Mouse (Mus musculus) layer of hippocampus, postnatal 10 days (tissue): ENCODE data around the gene Fzr1. TPM values are rescaled to one million over a fixed set of nuclear protein-coding genes. Genes with fewer than 3 reads are reported as not detected.
A peak's percentile ranks its signal among the peaks of the same experiment; 100 is the strongest.

Experiments used
- DNase-seq, 2 experiments: peaks; one replicate each; pipeline ENCODE4 v3.0.0; 2021; ENCODE audit warnings: low spot score in 2 of 2
- total RNA-seq, 2 experiments: library from RNA; stranded (reverse); gene quantifications; 2 replicates each; pipeline ENCODE4 v1.2.3; 2021

Gene Fzr1
- total RNA-seq, 2 experiments from 2014 or later = 81.2 to 85.2 TPM

DNA sequence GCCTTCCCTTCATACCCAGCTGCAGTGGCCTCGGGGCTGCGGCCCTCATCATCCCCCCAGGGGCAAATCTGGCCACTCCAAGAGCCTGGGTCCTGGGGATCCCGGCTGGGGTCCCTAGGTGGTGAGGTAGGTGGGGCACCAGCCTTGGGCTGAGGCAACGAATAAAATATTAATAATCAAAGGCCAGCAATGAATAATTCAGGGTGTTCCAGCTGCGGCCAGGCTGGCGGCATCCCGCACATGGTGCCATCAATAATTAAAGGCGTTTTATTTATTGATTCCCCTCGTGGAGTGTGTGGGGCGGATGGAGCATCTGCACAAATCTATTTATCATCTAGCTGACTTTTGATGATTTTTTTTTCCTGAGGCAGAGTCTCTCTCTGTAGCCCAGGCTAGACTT is 25.2 kb upstream of the Fzr1 start:
- DNase-seq = no peak

DNA sequence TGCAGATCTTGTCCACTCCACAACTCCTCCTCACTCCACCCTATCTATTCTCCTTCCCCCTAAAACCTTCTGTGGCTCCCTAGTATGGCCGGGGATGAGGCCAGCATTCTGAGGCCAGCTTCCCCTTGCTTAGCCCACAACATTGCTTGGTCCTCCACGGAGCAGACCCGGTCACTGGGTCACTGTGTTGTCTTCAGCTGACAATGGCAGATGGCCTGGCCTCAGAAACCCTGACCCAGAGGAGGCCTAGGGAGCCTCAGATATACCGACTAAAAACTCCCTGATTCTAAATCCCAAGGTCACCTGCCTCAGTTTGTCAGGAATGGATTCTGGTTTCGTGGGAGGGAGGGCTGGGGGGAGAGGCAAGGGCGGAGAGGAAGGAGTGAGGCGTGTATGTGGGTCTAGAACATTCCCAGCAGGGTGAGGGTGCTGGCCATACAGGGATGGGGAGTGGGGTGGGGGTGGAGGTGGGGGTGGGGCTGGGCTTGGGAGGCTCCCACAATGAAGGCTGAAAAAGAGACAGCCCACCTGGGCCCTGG is 24.0 kb upstream of the Fzr1 start:
- no peak for DNase-seq

DNA sequence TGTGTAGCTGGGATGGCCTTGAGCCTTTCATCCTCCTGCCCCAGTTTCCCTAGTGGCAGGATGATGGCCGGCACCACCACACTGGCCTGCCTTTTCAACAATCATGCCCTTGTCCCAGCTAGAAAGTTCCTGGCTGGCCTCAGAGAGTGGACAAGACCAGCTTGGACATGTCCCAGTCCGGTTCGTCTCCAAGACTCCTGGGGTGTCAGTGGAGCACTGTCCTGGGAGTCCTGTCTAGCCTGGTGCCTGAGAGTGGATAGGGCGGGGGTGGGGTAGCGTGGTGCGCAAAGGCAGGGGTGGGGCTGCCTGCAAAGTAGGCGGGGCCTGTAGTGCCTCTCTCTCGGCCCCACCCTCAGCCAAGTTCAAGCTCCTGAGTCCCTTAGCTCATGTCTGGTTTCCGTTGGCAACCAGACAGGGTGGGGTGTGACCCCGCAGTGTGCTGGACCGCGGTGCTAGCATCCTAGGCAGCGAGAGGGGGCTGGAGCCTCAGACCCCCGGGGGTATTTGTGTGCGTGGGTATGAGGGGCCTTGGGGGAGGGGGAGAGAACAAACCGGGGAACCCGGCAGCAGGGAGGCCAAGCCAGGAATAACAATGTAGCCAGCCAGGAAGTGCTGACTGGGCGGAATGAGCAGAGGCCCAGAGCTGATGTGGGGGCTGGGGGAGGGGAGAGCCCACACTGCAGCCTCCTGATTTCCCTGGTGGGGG is 23.4 kb upstream of the Fzr1 start:
- peak in 1 of 2 experiments; percentile 68 for DNase-seq

DNA sequence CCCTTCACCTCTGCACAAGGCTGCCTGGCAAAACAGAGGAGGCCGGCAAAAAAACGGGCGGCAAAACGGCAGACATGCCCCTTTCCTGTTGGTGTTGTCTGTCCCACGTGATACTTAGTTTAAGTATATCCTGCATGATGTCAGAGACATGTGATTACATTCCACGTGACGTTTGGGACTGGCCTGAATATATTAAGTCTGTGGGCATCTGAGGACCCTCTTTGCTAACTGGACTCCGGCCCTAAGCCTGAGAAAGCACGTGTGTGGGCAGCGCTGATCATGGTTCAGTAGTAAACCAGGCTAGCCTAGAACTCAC is 22.8 kb upstream of the Fzr1 start:
- DNase-seq = no peak

DNA sequence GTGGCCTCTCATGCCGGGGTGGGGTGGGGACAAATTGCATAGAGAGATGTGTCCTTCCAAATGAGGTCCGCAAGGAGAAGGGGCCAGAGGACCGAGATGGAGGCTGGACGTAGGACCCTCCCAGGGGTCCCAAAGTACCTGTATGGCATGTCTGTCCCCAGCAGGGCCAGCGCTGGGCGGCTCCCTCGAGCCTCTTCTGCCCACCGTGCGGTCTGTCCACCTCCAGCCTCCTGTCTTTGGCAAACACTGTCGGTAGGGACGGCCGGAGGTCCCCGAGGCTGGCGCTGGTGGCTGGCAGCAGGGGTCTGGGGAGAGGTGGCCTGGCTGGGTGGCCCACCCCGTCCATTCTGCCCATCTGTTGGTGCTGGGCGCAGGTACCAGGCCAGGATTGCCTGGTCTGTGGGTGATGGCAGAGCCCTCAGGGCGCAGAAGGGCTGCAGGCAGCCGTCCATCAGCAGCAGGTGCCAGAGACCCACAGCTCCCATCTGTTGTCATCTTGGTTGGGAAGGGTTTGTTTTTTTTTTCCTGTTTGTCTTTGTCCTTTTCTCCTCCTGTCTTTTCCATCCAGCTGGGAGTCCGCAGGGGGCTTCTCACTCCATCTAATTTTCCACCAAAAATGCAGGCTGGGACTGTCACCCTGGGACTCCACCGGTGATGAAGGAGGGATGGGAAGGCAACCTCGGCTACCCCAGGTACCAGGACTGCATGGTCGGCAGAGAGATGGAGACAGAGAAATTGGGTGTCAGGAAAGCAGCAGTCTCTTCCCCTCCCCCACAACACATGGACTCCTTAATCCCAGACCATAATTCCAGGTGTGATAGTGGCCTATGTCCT is 22.3 kb upstream of the Fzr1 start:
- no peak for DNase-seq

DNA sequence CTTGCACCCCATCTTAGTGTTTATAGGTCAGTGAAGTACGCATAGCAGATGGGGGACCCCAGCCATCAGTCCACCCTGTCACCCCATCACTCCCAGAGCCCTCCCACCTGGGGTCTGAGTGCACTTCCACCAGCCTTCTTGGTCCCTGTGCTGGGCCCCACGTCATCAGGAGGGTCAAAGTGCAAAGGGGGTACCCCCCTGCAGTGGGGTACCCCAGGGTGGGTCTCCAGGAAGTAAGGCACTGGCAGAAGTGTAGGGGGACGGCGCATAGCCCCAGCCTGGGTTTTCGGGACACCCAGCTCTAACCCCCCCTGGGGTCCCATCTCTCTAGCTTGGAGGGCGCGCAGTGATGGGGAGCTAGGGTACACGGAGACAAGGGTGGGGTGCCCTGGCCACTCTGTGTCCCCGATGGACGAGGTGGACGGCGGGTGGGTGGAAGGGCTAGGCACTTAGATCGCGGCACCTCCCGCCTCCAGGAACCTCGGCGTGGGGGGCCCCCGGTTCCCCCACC is 21.5 kb upstream of the Fzr1 start:
- DNase-seq = no peak

DNA sequence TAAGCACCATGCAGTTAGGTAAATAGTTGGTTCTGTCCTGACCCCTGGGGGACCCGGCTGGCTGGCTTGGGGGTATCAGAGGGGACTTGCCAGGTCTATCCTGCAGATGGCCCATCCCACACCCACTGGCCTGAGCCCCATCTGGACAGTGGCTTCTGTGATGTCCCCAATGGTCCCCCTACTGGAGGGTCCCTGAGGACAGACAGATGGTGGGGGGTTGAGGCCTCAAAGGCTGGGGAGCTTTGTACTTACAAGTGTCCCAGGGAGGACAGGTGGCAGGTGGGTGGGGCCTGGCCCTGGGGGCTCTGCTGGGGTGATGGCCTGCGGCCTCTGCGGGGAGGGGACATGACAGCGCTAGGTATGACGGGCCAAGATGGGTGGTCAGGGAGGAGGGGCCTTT is 21.0 kb upstream of the Fzr1 start:
- no peak for DNase-seq

DNA sequence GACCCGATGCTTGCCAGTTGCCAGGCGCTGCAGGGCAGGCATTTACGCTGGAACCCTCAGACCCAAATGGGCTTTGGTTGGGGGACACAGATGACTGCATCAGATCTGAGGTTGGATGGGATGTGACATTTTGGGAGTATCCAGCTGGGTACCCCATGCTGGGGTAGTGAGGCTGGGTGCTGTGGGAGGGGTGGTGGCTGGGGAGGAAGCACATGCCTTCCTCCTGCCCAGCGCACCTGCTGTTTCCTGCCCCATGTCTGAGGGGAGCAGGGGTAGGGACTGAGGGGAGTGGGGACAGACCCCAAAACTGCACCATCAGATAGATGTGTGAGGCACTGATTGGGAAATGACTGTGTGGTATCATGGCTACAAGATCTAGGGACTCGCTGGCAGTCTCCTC is 18.4 kb upstream of the Fzr1 start:
- no peak for DNase-seq

DNA sequence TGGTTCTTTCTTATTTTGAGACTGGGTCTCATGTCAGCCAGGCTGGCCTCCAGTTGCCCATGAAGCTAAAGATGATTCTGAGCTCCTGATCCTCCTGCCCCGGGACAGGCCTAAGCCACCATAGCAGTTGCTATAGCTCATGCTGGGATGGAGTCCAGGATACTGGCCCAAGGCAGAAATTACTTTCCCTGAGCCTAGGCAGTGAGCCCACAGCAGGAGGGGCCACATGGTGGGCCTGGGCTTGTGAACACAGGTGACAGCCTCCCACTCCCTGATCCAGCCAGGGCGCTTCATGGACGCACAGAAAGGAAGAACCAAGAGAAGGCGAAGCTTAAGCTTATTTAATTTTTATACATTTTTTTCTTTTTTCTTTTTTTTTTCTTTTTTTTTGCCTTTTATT is 17.5 kb upstream of the Fzr1 start:
- no peak for DNase-seq

DNA sequence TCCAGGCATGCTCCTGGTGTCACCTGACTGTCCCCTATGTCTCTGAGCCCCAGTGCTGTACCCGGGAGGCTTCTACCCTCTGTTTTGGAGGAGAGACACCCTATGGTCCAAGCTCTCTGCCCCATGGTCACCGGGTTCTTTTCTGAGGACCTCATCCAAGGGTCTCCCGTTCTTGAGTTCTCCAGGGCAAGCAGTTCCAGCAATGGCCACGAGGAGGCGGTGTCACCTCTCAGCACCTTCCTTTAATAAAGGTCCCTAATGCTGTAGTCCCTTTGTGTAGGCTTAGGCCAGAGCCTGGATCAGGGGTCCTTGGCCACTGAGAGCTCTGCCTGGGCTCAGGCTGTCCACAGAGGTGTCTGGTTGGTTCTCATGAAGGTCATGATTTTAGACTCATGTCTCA is 16.8 kb upstream of the Fzr1 start:
- DNase-seq = peak; percentile 83 to 85

DNA sequence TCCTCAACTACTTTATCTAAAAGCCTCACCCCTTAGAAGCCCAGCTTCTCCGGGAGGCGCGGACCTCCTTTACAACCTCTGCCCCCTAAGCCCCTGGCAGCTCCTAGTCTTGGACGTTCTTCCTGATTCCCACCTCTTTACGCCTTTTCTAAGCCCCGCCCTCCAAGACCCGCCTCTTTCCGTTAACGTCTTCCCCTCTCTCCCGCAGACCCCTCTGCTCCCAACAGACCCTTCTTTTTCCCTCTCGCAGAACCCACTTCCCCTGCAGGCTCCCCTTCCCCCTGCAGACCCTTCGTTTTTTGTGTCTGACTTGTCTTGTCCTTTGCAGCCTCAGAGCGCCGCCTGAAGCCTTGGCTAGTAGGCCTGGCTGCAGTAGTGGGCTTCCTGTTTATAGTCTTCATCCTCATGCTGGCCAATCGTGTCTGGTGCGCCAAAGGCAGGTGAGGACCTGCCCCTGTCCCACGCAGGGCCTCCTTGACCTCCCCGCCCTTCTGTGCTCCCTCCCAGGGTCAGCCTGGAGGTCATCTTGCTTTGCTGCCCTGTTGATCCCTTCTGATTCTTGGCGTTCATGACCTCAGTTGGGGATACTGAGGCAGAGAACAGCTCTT is 15.2 kb upstream of the Fzr1 start:
- no peak for DNase-seq

DNA sequence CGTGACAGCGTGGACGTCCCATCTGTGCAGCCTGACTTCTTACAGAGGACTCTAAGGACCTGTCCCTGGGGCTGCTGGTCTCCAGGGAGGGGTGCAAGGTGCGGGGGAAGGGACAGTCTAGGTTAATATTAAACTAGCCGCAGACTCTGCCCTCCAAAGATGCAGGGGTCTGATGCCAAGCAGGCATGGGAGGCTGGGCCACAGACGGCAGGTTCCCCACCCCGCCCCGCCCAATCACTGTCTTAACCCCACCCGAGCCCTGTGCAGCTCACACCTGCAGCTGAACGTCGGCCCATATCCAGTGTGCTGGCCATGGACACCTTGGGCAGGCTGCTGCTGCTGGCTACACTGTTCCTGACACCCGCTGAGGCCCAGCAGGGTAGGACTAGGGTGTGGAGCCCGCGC is 14.5 kb upstream of the Fzr1 start, which contains the start of gene Smim24:
Gene Smim24 (plus strand): TSS at position 271 of the 405 bp plus-strand sequence.
- no peak for DNase-seq

DNA sequence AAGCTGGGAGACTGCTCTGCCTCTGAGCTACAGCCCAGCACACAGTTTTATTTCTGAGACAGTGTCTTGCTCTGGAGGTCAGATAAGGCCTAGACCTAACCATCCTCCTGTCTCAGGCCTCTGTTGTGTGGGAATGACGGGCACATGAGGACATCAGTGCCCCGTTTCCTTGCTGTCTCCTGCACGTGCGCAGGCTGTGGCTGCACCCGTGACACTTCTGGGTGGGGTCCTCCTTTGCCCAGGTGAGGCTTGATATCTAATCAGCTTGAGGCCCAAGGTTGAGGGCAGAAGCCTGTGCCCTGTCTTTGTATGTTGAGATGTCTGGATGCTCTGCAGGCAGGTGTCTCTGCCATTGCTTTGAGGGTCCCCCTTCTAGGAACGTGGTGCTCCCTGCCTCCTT is 14.0 kb upstream of the Fzr1 start:
- no peak for DNase-seq

DNA sequence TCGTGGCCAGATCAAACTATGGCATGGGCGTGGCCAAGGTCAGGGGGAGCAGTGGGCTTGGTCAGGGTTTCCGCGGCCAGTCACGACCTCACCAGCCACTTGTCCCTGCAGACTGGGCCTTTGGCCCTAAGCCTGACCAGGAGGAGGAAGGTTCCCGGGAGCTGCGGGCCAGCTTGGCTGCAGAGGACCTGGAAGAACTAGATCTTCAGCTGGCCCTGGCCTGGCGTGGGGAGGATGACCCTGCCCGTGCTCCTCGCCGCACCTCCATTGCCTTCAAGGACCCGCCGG is 12.3 kb upstream of the Fzr1 start:
- no peak for DNase-seq

DNA sequence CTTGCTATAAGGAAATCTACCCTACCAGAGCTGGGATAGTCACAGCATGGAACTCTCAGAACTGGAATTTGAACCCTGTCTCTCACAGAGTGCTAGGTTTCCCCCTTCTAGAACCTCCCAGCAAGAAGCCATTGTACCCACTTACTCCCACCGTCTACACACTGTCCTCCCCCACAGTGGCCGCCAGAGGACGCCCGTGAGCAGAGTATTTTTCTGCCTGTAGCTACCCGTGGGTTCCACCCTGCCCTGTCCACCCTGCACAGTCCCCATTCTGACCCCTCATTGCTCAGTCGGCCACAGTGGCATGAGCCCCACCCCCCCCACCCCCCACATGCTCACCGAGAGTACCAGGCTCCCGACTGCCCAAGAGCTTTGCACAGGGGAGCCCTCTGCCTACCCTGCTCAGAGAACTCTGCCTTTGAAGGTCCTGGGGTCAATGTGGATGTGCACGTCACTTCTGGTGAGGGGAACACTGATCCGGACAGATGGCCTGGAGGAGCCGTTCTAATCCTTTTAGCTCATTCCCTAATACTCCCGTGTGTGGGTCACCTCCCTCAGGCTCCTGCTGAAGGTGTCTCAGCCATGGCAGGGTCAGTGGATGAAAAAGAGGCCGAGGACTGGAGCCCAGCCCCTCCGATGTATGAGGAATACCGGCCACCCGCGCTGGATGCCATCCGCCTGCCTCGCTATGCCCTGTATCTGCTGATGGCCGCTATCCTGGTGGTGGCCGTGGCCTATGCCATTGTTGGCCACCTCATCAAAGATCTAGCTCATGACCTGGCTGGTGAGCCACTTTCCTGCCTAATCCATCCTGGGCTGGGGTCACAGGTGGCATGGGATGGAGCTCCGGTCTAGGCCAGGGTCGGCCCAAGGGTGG is 11.7 kb upstream of the Fzr1 start:
- peak; percentile 88 for DNase-seq

DNA sequence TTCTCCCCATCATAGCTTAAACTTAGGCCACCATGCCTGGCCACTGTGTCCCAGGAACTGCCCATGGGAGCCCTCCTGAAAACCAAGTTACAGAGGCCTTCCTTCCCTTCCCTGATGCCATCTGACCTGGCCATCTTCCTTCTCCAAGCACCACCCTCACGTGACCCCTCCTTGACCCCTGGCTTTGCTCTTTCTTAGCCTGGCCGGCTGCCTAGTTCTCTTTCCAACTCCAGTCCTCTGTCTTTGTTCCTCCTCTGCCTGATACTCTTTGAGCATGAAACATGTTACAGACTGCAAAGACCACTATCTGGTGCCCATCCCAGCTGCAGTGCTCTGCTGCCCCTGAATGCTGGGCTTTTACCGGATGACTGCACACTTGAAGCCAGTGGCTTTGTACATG is 11.1 kb upstream of the Fzr1 start:
- DNase-seq = no peak

DNA sequence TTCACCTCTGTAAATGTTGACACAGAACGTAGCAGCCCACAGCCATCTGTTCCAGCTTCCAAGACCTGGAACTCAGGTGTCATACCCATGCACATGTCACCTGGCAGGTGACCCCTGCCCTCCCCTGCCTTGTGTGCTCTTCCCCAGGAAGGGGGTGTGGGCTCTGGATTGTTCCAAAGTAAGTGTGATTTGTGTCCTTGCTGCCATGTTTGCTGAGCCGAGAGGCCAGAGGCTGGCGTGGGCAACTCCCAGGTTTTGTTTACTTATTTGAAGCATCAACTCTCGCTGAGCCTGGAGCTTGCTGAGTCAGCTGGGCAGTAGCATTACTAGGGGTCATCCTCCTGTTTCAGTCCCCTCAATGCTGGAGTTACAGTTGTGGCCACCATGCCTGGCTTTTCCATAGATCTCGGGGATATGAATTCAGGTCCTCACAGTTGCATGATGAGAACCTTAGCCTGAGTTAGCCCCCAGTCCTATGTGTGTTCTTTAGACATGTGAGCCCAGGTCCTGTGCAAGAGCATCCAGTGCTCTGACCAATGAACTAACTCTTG is 10.3 kb upstream of the Fzr1 start, which contains the start of gene Gm48552:
Gene Gm48552 (plus strand): TSS at position 501 of the 551 bp plus-strand sequence.
- no peak for DNase-seq

DNA sequence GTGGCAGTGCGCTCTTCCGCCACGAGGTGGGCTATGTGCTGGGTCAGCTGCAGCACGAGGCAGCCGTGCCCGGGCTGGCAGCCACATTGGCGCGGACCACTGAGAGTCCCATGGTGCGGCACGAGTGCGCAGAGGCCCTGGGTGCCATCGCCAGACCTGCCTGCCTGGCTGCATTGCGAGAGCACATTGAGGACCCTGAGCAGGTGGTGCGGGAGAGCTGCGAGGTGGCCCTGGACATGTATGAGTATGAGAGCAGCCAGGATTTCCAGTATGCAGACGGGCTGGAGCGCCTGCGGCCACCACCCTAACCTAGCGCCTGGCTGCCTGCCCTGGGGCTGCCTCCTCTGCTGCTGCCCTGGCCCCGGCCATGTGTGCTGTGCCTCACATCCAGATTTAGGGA is 9.4 kb upstream of the Fzr1 start:
- DNase-seq = no peak

DNA sequence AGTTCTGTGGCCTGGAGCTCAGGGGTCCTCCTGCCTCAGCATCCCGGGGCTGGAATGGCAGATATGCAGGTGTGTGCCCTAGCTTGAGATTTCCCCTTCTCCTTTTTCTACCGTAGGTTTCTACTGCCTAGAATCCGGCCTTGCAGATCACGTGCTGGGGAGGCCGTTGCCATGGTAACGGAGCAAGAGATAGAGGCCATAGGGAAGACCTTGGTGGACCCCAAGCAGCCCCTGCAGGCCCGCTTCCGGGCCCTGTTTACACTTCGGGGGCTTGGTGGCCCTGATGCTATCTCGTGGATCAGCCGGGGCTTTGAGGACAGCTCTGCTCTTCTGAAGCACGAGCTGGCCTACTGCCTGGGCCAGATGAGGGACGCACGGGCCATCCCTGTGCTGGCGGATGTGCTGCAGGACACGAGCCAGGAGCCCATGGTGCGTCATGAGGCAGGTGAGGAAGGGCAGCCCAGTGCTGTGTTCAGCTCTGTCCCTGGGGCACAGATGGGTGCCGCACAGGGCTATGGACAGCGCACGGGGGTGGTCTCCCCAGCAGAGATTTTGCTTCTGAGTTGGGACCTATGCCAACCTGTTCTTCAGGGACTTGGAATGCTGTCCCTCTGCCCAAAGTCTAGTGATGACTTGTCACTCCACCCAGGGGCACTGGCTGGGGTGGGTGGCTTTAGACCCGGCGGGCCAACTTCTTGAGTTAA is 7.4 kb upstream of the Fzr1 start:
- no peak for DNase-seq

DNA sequence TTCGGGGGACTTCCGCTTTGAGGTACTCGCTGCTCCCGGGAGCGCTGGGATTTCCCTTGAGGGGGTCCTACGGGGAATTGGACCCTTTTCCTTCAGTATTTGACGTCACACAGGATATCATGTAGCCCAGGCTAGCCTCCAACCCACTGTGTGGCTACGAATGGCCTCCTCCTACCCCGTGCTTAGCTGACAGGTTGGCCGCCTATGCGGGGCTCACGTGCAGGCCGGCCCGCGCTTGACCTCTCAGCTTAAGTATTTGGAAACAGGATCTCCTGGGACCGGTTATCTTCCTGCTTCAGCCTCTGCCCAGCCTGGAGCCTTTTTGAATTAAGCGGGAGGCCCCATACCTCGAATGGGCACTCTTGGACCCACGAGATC is 6.3 kb upstream of the Fzr1 start:
- no peak for DNase-seq
